Mouse (Mus musculus): ENCODE data around the gene Cpxm2. TPM values are rescaled to one million over a fixed set of nuclear protein-coding genes. Genes with fewer than 3 reads are reported as not detected.

Gene Cpxm2
- total RNA-seq, 2 experiments from 2014 or later, result 5.2 to 17.2 TPM

- intact Hi-C loops (cut with DNase I), result no loop called here
- TF ChIP-seq CTCF (IDR thresholded peaks at IDR 0.05), result no peak
- Histone ChIP-seq H3K27ac (no peak overlapping the region), H3K4me3 (no peak overlapping the region)
- no peak for DNase-seq
Measured at GRCm38 (mm10) chr7:131992873-131993272, 161.7 kb downstream of the Cpxm2 start.

- TF ChIP-seq CTCF (IDR thresholded peaks at IDR 0.05), result no peak
- Histone ChIP-seq H3K27ac (no peak overlapping the region), H3K4me3 (no peak overlapping the region)
- DNase-seq, result no peak
- intact Hi-C loops (cut with DNase I), result no loop called here
Measured at GRCm38 (mm10) chr7:131992226-131992625, 162.3 kb downstream of the Cpxm2 start.

- TF ChIP-seq CTCF (IDR thresholded peaks at IDR 0.05), result no peak
- intact Hi-C loops (cut with DNase I), result no loop called here
- H3K4me3 ChIP-seq, result no peak overlapping the region
- H3K27ac ChIP-seq, result no peak overlapping the region
- no peak for DNase-seq
Measured at GRCm38 (mm10) chr7:131989056-131989455, 165.5 kb downstream of the Cpxm2 start.

Other genes with a start within 250 kb of the Cpxm2 start
- not detected for gene Gpr26, start 188.3 kb downstream of the Cpxm2 start, total RNA-seq (2021)
- 1 to 10 TPM; 2.6 to 3.0 TPM for gene Chst15, start 162.5 kb upstream of the Cpxm2 start, total RNA-seq (2021)